Mouse (Mus musculus): ENCODE measurements around the gene Nisch. TPM values are rescaled to one million over a fixed set of nuclear protein-coding genes. Genes with fewer than 3 reads are reported as not detected.
A peak's percentile ranks its signal among the peaks of the same experiment; 100 is the strongest.

Nisch gene
- polyA plus RNA-seq, 1 experiment from 2014 or later, result 217 TPM

GRCm38 (mm10) chr14:31197547-31198516 is 18.9 kb downstream of the Nisch start:
- H3K9ac ChIP-seq (ENCODE audit: low read depth, low read length), result no peak overlapping the region
- 0 out of 2 replicates have a peak overlapping the region, but pooled peaks have one; percentile 33 for H3K27ac ChIP-seq (ENCODE audit: low read length)
- no peaks in the 10 kb centered on the region for H3K27me3 ChIP-seq (replicated peaks; ENCODE audit: control insufficient read depth, insufficient read depth, low read length)
- peaks cover 17% of the 10 kb centered on the region for H3K36me3 ChIP-seq (ENCODE audit: control insufficient read depth, insufficient read depth, low read length)
- WGBS, result 72% methylated on average over 16 of the region's 16 CpGs
- peak; percentile 35; the same call in 1 of the 2 replicates for ATAC-seq
- H3K4me2 ChIP-seq (ENCODE audit: low read depth, low read length), result no peak overlapping the region
- H3K4me3 ChIP-seq (ENCODE audit: low read length), result no peak overlapping the region
- H3K4me1 ChIP-seq (ENCODE audit: control insufficient read depth, insufficient read depth, low read length), result peaks cover 7% of the 10 kb centered on the region; the same call in 1 of the 2 replicates
- no peaks in the 10 kb centered on the region for H3K9me3 ChIP-seq (ENCODE audit: control insufficient read depth, low read length)

DNA sequence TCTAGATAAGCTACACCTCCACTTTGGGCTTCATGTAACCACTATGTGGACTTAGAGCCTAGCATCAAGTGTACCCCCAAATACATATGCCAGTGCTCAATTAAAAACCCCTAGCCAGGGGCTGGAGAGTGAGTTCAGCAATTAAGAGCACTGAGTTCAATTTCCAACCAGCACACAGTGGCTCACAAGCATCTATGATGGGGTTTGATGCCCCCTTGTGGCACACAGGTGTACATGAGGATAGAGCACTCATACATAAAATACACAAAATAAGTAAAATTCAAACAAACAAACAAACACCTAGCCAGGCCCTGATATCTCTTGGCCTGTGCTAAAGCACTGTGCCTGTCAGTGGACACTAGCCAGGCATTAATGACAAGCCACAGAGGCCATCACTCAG is 20.8 kb downstream of the Nisch start:
- Histone ChIP-seq H3K4me2 (ENCODE audit: low read depth, low read length) (no peak overlapping the region), H3K9me3 (ENCODE audit: control insufficient read depth, low read length) (no peaks in the 10 kb centered on the region), H3K27ac (ENCODE audit: low read length) (no peak overlapping the region), H3K4me3 (ENCODE audit: low read length) (no peak overlapping the region), H3K9ac (ENCODE audit: low read depth, low read length) (no peak overlapping the region), H3K27me3 (replicated peaks; ENCODE audit: control insufficient read depth, insufficient read depth, low read length) (no peaks in the 10 kb centered on the region), H3K4me1 (ENCODE audit: control insufficient read depth, insufficient read depth, low read length) (peaks cover 4% of the 10 kb centered on the region; the same call in 1 of the 2 replicates), H3K36me3 (ENCODE audit: control insufficient read depth, insufficient read depth, low read length) (peaks cover 15% of the 10 kb centered on the region)
- 0 out of 2 replicates have a peak, but pooled peaks have one; percentile 32 for ATAC-seq

GRCm38 (mm10) chr14:31195521-31195920 is 21.2 kb downstream of the Nisch start:
- no peaks in the 10 kb centered on the region for H3K27me3 ChIP-seq (replicated peaks; ENCODE audit: control insufficient read depth, insufficient read depth, low read length)
- no peaks in the 10 kb centered on the region for H3K9me3 ChIP-seq (ENCODE audit: control insufficient read depth, low read length)
- no peak overlapping the region; the same call in 1 of the 2 replicates for H3K27ac ChIP-seq (ENCODE audit: low read length)
- H3K36me3 ChIP-seq (ENCODE audit: control insufficient read depth, insufficient read depth, low read length), result peaks cover 15% of the 10 kb centered on the region
- no peak overlapping the region for H3K4me2 ChIP-seq (ENCODE audit: low read depth, low read length)
- H3K9ac ChIP-seq (ENCODE audit: low read depth, low read length), result no peak overlapping the region
- WGBS, result 93% methylated on average over 4 of the region's 4 CpGs
- H3K4me1 ChIP-seq (ENCODE audit: control insufficient read depth, insufficient read depth, low read length), result peaks cover 4% of the 10 kb centered on the region; the same call in 1 of the 2 replicates
- no peak overlapping the region for H3K4me3 ChIP-seq (ENCODE audit: low read length)
- ATAC-seq, result no peak

GRCm38 (mm10) chr14:31194891-31195513 is 21.7 kb downstream of the Nisch start:
- peak overlapping the region; percentile 27; the same call in 1 of the 2 replicates for H3K27ac ChIP-seq (ENCODE audit: low read length)

DNA sequence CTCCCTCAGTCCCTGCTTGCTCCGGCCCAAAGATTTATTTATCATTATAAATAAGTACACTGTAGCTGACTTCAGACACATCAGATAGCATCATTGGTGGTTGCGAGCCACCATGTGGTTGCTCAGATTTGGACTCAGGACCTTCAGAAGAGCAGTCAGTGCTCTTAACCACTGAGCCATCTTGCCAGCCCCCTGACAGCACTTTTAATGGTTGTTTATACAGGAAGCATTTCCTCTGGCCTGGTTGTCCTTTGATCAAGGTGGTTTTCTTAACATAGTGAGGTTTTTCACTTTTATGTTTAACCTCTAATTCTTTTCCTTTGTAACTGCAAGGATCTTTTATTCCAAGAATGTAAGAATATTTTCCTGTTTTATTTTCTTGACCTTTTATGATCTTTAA is 22.3 kb downstream of the Nisch start:
- H3K4me2 ChIP-seq (ENCODE audit: low read depth, low read length), result no peak overlapping the region
- peaks cover 14% of the 10 kb centered on the region for H3K36me3 ChIP-seq (ENCODE audit: control insufficient read depth, insufficient read depth, low read length)
- H3K9ac ChIP-seq (ENCODE audit: low read depth, low read length), result no peak overlapping the region
- no peak overlapping the region for H3K4me3 ChIP-seq (ENCODE audit: low read length)
- H3K27me3 ChIP-seq (replicated peaks; ENCODE audit: control insufficient read depth, insufficient read depth, low read length), result no peaks in the 10 kb centered on the region
- H3K4me1 ChIP-seq (ENCODE audit: control insufficient read depth, insufficient read depth, low read length), result peaks cover 4% of the 10 kb centered on the region; the same call in 1 of the 2 replicates
- 85% methylated on average over 2 of the region's 2 CpGs for WGBS
- ATAC-seq, result no peak
- no peaks in the 10 kb centered on the region for H3K9me3 ChIP-seq (ENCODE audit: control insufficient read depth, low read length)
- H3K27ac ChIP-seq (ENCODE audit: low read length), result no peak overlapping the region

More at GRCm38 (mm10) chr14:31194891-31195513, 21.7 kb downstream of the Nisch start:
- Histone ChIP-seq H3K9me3 (ENCODE audit: control insufficient read depth, low read length) (no peaks in the 10 kb centered on the region), H3K36me3 (ENCODE audit: control insufficient read depth, insufficient read depth, low read length) (peaks cover 15% of the 10 kb centered on the region), H3K9ac (ENCODE audit: low read depth, low read length) (no peak overlapping the region), H3K4me1 (ENCODE audit: control insufficient read depth, insufficient read depth, low read length) (peaks cover 4% of the 10 kb centered on the region; the same call in 1 of the 2 replicates), H3K27me3 (replicated peaks; ENCODE audit: control insufficient read depth, insufficient read depth, low read length) (no peaks in the 10 kb centered on the region), H3K4me3 (ENCODE audit: low read length) (no peak overlapping the region), H3K4me2 (ENCODE audit: low read depth, low read length) (no peak overlapping the region)
- ATAC-seq, result no peak
- WGBS, result 63% methylated on average over 14 of the region's 14 CpGs

DNA sequence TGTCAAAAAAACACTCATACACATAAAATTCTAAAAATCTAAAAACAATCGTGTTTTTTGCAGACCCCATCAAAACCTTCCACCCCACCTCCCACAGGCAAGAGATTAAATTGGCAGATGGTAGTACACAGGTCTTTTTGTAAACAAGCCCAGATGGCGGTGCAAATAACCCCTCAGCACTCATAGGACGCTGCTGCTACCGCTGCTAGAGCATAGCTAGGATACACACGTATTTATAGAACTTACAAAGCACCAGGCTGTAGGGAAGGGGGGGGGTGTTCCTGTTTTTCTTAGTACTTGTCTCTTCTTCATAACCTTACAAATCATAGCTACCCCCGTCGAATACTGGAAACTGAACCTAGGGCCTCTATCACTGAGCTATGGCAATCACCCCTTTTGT is 23.0 kb downstream of the Nisch start:
- H3K27me3 ChIP-seq (replicated peaks; ENCODE audit: control insufficient read depth, insufficient read depth, low read length), result no peaks in the 10 kb centered on the region
- ATAC-seq, result no peak
- H3K9me3 ChIP-seq (ENCODE audit: control insufficient read depth, low read length), result no peaks in the 10 kb centered on the region
- no peak overlapping the region for H3K27ac ChIP-seq (ENCODE audit: low read length)
- no peak overlapping the region for H3K4me3 ChIP-seq (ENCODE audit: low read length)
- 77% methylated on average over 7 of the region's 7 CpGs for WGBS
- no peak overlapping the region for H3K4me2 ChIP-seq (ENCODE audit: low read depth, low read length)
- peaks cover 4% of the 10 kb centered on the region; the same call in 1 of the 2 replicates for H3K4me1 ChIP-seq (ENCODE audit: control insufficient read depth, insufficient read depth, low read length)
- peaks cover 14% of the 10 kb centered on the region for H3K36me3 ChIP-seq (ENCODE audit: control insufficient read depth, insufficient read depth, low read length)
- H3K9ac ChIP-seq (ENCODE audit: low read depth, low read length), result no peak overlapping the region

DNA sequence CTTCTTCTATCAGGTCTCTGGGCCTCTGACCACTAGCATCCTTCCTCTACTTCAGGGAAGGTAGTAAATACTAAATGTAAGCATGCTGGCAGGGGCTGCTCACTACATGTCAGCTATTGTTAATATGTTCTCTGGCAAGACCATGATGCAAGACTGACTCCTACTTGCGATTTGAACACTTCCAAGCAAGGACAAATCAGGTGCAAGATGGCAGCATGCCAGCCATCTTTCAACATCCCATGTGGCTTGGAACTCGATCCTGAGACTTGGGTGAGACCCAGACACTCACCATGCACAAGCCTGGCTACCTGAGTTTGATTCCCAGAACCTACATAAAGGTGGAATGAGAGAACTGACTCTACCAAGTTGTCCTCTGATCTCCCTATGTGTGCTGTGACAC is 24.8 kb downstream of the Nisch start:
- Histone ChIP-seq H3K27me3 (replicated peaks; ENCODE audit: control insufficient read depth, insufficient read depth, low read length) (no peaks in the 10 kb centered on the region), H3K27ac (ENCODE audit: low read length) (no peak overlapping the region), H3K4me2 (ENCODE audit: low read depth, low read length) (no peak overlapping the region), H3K9me3 (ENCODE audit: control insufficient read depth, low read length) (no peaks in the 10 kb centered on the region), H3K4me1 (ENCODE audit: control insufficient read depth, insufficient read depth, low read length) (peaks cover 4% of the 10 kb centered on the region; the same call in 1 of the 2 replicates), H3K36me3 (ENCODE audit: control insufficient read depth, insufficient read depth, low read length) (peaks cover 23% of the 10 kb centered on the region), H3K9ac (ENCODE audit: low read depth, low read length) (no peak overlapping the region), H3K4me3 (ENCODE audit: low read length) (no peak overlapping the region)
- WGBS, result 80% methylated on average over 2 of the region's 2 CpGs
- no peak for ATAC-seq

DNA sequence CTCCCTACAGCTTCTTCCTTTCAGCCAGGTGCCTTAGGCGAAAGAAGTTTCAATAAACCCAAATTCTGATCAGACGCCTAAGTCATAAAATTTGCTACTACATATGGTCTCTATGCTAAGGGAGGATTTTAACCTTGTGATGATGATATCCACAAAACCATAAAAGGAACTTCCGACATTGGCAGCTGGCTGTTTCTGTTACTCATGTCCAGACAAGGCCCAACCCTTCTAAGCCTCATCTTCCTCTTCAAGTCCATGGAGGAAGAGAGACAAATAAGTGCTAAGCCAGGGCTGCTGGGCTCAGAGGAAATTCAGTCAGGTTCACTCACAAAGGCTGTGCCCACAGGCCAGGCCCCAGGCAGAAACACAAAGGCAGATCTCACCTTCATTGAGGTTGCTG is 27.4 kb downstream of the Nisch start:
- no peak overlapping the region for H3K4me2 ChIP-seq (ENCODE audit: low read depth, low read length)
- H3K9ac ChIP-seq (ENCODE audit: low read depth, low read length), result no peak overlapping the region
- no peaks in the 10 kb centered on the region for H3K9me3 ChIP-seq (ENCODE audit: control insufficient read depth, low read length)
- ATAC-seq, result no peak
- WGBS, result 83% methylated on average over 3 of the region's 3 CpGs
- H3K4me1 ChIP-seq (ENCODE audit: control insufficient read depth, insufficient read depth, low read length), result no peaks in the 10 kb centered on the region
- no peak overlapping the region for H3K27ac ChIP-seq (ENCODE audit: low read length)
- H3K27me3 ChIP-seq (replicated peaks; ENCODE audit: control insufficient read depth, insufficient read depth, low read length), result no peaks in the 10 kb centered on the region
- H3K4me3 ChIP-seq (ENCODE audit: low read length), result no peak overlapping the region
- peaks cover 32% of the 10 kb centered on the region for H3K36me3 ChIP-seq (ENCODE audit: control insufficient read depth, insufficient read depth, low read length)

DNA sequence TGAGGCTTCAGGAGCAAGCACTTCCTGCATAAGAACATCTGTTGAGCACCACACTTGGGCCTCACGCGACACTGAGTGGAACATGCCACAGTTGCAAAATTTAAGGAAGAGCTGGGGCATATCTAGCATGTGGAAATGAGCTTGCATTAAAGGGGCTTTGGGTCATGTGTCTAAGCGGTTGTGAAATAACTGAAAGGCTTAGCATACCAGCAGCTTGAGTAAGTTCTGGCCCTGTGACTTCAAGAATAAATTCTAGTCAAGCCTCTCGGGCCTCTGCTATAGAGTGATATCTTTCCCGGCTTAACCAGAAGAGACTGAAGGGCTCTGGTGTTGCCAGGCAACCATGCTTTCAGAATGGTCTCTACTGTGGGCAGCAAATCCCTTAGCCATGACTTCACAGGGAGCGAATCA is 28.0 kb downstream of the Nisch start:
- H3K36me3 ChIP-seq (ENCODE audit: control insufficient read depth, insufficient read depth, low read length), result peaks cover 30% of the 10 kb centered on the region
- 0 out of 2 replicates have a peak, but pooled peaks have one; percentile 16 for ATAC-seq
- H3K9ac ChIP-seq (ENCODE audit: low read depth, low read length), result no peak overlapping the region
- H3K27me3 ChIP-seq (replicated peaks; ENCODE audit: control insufficient read depth, insufficient read depth, low read length), result no peaks in the 10 kb centered on the region
- 69% methylated on average over 6 of the region's 6 CpGs for WGBS
- no peak overlapping the region for H3K27ac ChIP-seq (ENCODE audit: low read length)
- H3K9me3 ChIP-seq (ENCODE audit: control insufficient read depth, low read length), result no peaks in the 10 kb centered on the region
- no peak overlapping the region for H3K4me2 ChIP-seq (ENCODE audit: low read depth, low read length)
- no peaks in the 10 kb centered on the region for H3K4me1 ChIP-seq (ENCODE audit: control insufficient read depth, insufficient read depth, low read length)
- no peak overlapping the region for H3K4me3 ChIP-seq (ENCODE audit: low read length)

Measured in intestine, embryonic 16.5 days (tissue).